Mouse (Mus musculus) ES-E14 (cell line): Measurements from ENCODE around the gene Spef2. TPM values are rescaled to one million over a fixed set of nuclear protein-coding genes. Genes with fewer than 3 reads are reported as not detected.
"Not testable (repeated sequence)": the region's sequence is repeated elsewhere in the genome, so short reads cannot be mapped to it uniquely, and the experiment has no call there.

Experiments
- DNase-seq: peaks from one replicate; pipeline ENCODE4 v3.0.0-alpha.2; 2013; ENCODE audit warnings: low read depth, low spot score
- H3K27ac ChIP-seq: 2 replicates; pipeline ENCODE4 v1.5.1; 2012; ENCODE audit warnings: low read depth, mild to moderate bottlenecking, low read length, moderate library complexity, mixed read lengths; ENCODE audit not compliant: poor library complexity, insufficient read depth, severe bottlenecking
- H3K36me3 ChIP-seq: 2 replicates; pipeline ENCODE4 v1.6.1; 2012; ENCODE audit warnings: mild to moderate bottlenecking, low read length, moderate library complexity, mixed read lengths; ENCODE audit not compliant: control insufficient read depth, poor library complexity, insufficient read depth, severe bottlenecking
- H3K4me1 ChIP-seq, 2 experiments: fragments of 150-350 bp in 1 of 2; sonication (generic) in 1 of 2; 2 replicates each; pipeline ENCODE4 v1.6.1; 2012; ENCODE audit warnings: low read length in 2 of 2, mild to moderate bottlenecking in 1 of 2, mixed read lengths in 1 of 2; ENCODE audit not compliant: control insufficient read depth in 2 of 2, insufficient read depth in 2 of 2, poor library complexity in 1 of 2
- H3K4me3 ChIP-seq, 2 experiments: fragments of 150-350 bp in 1 of 2; sonication (generic) in 1 of 2; 2 replicates each; pipeline ENCODE4 v1.5.1; 2012; ENCODE audit warnings: low read length in 2 of 2, low read depth in 1 of 2, mild to moderate bottlenecking in 1 of 2, mixed read lengths in 1 of 2; ENCODE audit not compliant: insufficient read depth in 1 of 2, poor library complexity in 1 of 2, severe bottlenecking in 1 of 2
- H3K9ac ChIP-seq: 2 replicates; pipeline ENCODE4 v1.6.1; 2012; ENCODE audit warnings: low read depth, mild to moderate bottlenecking, low read length, mixed read lengths; ENCODE audit not compliant: poor library complexity, insufficient read depth, severe bottlenecking
- H3K9me3 ChIP-seq: fragments of 150-350 bp; sonication (generic); 2 replicates; pipeline ENCODE4 v1.6.1; 2012; ENCODE audit warnings: low read depth, mild to moderate bottlenecking, low read length; ENCODE audit not compliant: control insufficient read depth, insufficient read depth
- CHD2 ChIP-seq: IDR thresholded peaks from 2 replicates; pipeline ENCODE4 v1.6.1; 2014; ENCODE audit warnings: mild to moderate bottlenecking, low read depth, low read length, inconsistent platforms
- HCFC1 ChIP-seq: IDR thresholded peaks from 2 replicates; pipeline ENCODE4 v1.6.1; 2012; ENCODE audit warnings: low read length, inconsistent platforms, borderline replicate concordance; ENCODE audit not compliant: insufficient read depth
- MAFK ChIP-seq: IDR thresholded peaks from 2 replicates; pipeline ENCODE4 v1.6.1; 2014; ENCODE audit warnings: mild to moderate bottlenecking, low read depth, low read length, inconsistent platforms; ENCODE audit not compliant: insufficient read depth
- ZC3H11A ChIP-seq: IDR thresholded peaks from 2 replicates; pipeline ENCODE4 v1.6.1; 2012; ENCODE audit warnings: low read depth, mild to moderate bottlenecking, inconsistent platforms, low read length, borderline replicate concordance
- ZNF384 ChIP-seq: IDR thresholded peaks from 2 replicates; pipeline ENCODE4 v1.6.1; 2012; ENCODE audit warnings: low read depth, low read length, inconsistent platforms
- in situ Hi-C, 2 experiments: fragments of 600-800 bp; cut with MboI; formaldehyde crosslinking; loops; one replicate each; pipeline ENCODE4 v1.15.1; 2025; ENCODE audit warnings: low sequenced_read_pairs in 2 of 2, inconsistent platforms in 1 of 2; ENCODE audit not compliant: unreplicated experiment in 2 of 2
- total RNA-seq: library from RNA; depleted of rRNA; stranded (reverse); fragments of 300-350 nt; gene quantifications from 2 replicates; pipeline ENCODE4 v1.2.3, GENCODE M21; 2012

Gene Spef2
- total RNA-seq, 1 experiment = 0.31 TPM

GRCm38 (mm10) chr15:9683485-9683884 lies 65.2 kb downstream of the Spef2 start:
- Histone ChIP-seq H3K9me3 (no peaks in the 10 kb centered on the region), H3K36me3 (no peaks in the 10 kb centered on the region), H3K4me1 (no peaks in the 10 kb centered on the region), H3K9ac (no peak overlapping the region), H3K27ac (no peak overlapping the region), H3K4me3 (no peak overlapping the region)
- DNase-seq = no peak
- in situ Hi-C loops = no loop called here
- no peak for TF ChIP-seq ZC3H11A
- no peak for TF ChIP-seq HCFC1
- TF ChIP-seq CHD2 = no peak
- no peak for TF ChIP-seq MAFK
- no peak for TF ChIP-seq ZNF384

GRCm38 (mm10) chr15:9677343-9678036 lies 71.2 kb downstream of the Spef2 start:
- H3K36me3 ChIP-seq = no peaks in the 10 kb centered on the region
- H3K4me3 ChIP-seq = no peak overlapping the region
- no peak overlapping the region for H3K9ac ChIP-seq
- DNase-seq = no peak
- H3K9me3 ChIP-seq = no peaks in the 10 kb centered on the region
- in situ Hi-C loops = no loop called here
- no peak for TF ChIP-seq ZNF384
- no peak for TF ChIP-seq ZC3H11A
- no peak overlapping the region for H3K27ac ChIP-seq
- no peaks in the 10 kb centered on the region for H3K4me1 ChIP-seq

GRCm38 (mm10) chr15:9668575-9668974 lies 80.1 kb downstream of the Spef2 start:
- H3K36me3 ChIP-seq = no peaks in the 10 kb centered on the region
- H3K27ac ChIP-seq = no peak overlapping the region
- DNase-seq = no peak
- H3K9me3 ChIP-seq = no peaks in the 10 kb centered on the region
- TF ChIP-seq CHD2 = no peak
- no peak for TF ChIP-seq ZC3H11A
- TF ChIP-seq ZNF384 = no peak
- no peak for TF ChIP-seq HCFC1
- TF ChIP-seq MAFK = no peak
- in situ Hi-C loops = no loop called here
- H3K4me1 ChIP-seq = no peaks in the 10 kb centered on the region
- no peak overlapping the region for H3K4me3 ChIP-seq
- H3K9ac ChIP-seq = no peak overlapping the region

- H3K27ac ChIP-seq, H3K36me3 ChIP-seq, H3K4me1 ChIP-seq, H3K4me3 ChIP-seq, DNase-seq, H3K9ac ChIP-seq, in situ Hi-C loops, H3K9me3 ChIP-seq: not testable (repeated sequence)
Measured at GRCm38 (mm10) chr15:9664948-9665347, 83.7 kb downstream of the Spef2 start.

GRCm38 (mm10) chr15:9661215-9661614 lies 87.5 kb downstream of the Spef2 start:
- TF ChIP-seq ZC3H11A (no peak), HCFC1 (no peak), ZNF384 (no peak), CHD2 (no peak), MAFK (no peak)
- in situ Hi-C loops = no loop called here

More at GRCm38 (mm10) chr15:9661215-9661614, 87.5 kb downstream of the Spef2 start:
- H3K27ac ChIP-seq = no peak overlapping the region
- no peaks in the 10 kb centered on the region for H3K9me3 ChIP-seq
- H3K4me3 ChIP-seq = no peak overlapping the region
- DNase-seq = no peak
- H3K36me3 ChIP-seq = no peaks in the 10 kb centered on the region
- no peak overlapping the region for H3K9ac ChIP-seq
- no peaks in the 10 kb centered on the region for H3K4me1 ChIP-seq
